Mouse (Mus musculus) heart, postnatal 0 days (tissue): ENCODE data around the gene Itpk1. TPM values are rescaled to one million over a fixed set of nuclear protein-coding genes. Genes with fewer than 3 reads are reported as not detected.
A peak's percentile ranks its signal among the peaks of the same experiment; 100 is the strongest.

ENCODE experiments used
- ATAC-seq: fragments of 200-750 bp; cut with Nextera tagmentation; 2 replicates; pipeline ENCODE4 v1.8.0; 2017; ENCODE audit warnings: low read depth, moderate number of reproducible peaks, moderate library complexity; ENCODE audit not compliant: insufficient read depth
- DNase-seq: peaks from one replicate; pipeline ENCODE4 v3.0.0-alpha.2; 2016; ENCODE audit warnings: low spot score
- H3K27ac ChIP-seq: fragments of 300-500 bp; sonication (generic); 2 replicates; pipeline ENCODE4 v1.5.1; 2014; ENCODE audit warnings: low read depth, mild to moderate bottlenecking
- H3K27me3 ChIP-seq: fragments of 300-500 bp; sonication (generic); 2 replicates; pipeline ENCODE4 v1.6.1; 2014; ENCODE audit warnings: low read length, mixed read lengths; ENCODE audit not compliant: control insufficient read depth, insufficient read depth
- H3K36me3 ChIP-seq: fragments of 300-500 bp; sonication (generic); replicated peaks from 2 replicates; pipeline ENCODE4 v1.6.1; 2014; ENCODE audit warnings: low read length, mixed read lengths; ENCODE audit not compliant: control insufficient read depth, insufficient read depth
- H3K4me1 ChIP-seq: fragments of 300-500 bp; sonication (generic); 2 replicates; pipeline ENCODE4 v1.6.1; 2014; ENCODE audit warnings: antibody characterized with exemption; ENCODE audit not compliant: control insufficient read depth, insufficient read depth
- H3K4me2 ChIP-seq: fragments of 300-500 bp; sonication (generic); 2 replicates; pipeline ENCODE4 v1.6.1; 2014; ENCODE audit warnings: low read depth, mild to moderate bottlenecking, low read length, moderate library complexity
- H3K4me3 ChIP-seq: fragments of 300-500 bp; sonication (generic); 2 replicates; pipeline ENCODE4 v1.5.1; 2014; ENCODE audit warnings: low read depth, low read length
- H3K9ac ChIP-seq: fragments of 300-500 bp; sonication (generic); replicated peaks from 2 replicates; pipeline ENCODE4 v1.6.1; 2014; ENCODE audit warnings: low read depth, low read length, mixed read lengths
- H3K9me3 ChIP-seq: fragments of 300-500 bp; sonication (generic); replicated peaks from 2 replicates; pipeline ENCODE4 v1.6.1; 2016; ENCODE audit warnings: low read length; ENCODE audit not compliant: control insufficient read depth
- CTCF ChIP-seq: IDR thresholded peaks from 2 replicates; pipeline ENCODE4 v1.5.1; 2016; ENCODE audit warnings: antibody characterized with exemption, control low read depth, low read depth
- EP300 ChIP-seq: IDR thresholded peaks from 2 replicates; pipeline ENCODE4 v1.6.1; 2016; ENCODE audit warnings: antibody characterized with exemption, low read depth
- WGBS: fragments of 180-500 bp; shearing (Covaris S2); extraction: QIAGEN DNeasy Blood & Tissue Kit; methylation state at CpG from one replicate; pipeline ENCODE4 v1.1.7; 2014; 5-methylcytosine and 5-hydroxymethylcytosine counted together
- polyA plus RNA-seq: library from polyadenylated mRNA; unstranded; fragments of >200 nt; fragmentation: Nextera tagmentation; extraction: Ambion mirVana; gene quantifications from 2 replicates; pipeline ENCODE4 v1.2.1, GENCODE M21; 2015
- total RNA-seq: library from RNA; depleted of rRNA; stranded (reverse); fragments of >200 nt; gene quantifications from 2 replicates; pipeline ENCODE4 v1.2.3, GENCODE M21; 2014; ENCODE audit warnings: low replicate concordance

The Itpk1 gene
- total and polyA plus RNA-seq, 2 experiments from 2014 or later: 2.6 to 9.4 TPM

DNA sequence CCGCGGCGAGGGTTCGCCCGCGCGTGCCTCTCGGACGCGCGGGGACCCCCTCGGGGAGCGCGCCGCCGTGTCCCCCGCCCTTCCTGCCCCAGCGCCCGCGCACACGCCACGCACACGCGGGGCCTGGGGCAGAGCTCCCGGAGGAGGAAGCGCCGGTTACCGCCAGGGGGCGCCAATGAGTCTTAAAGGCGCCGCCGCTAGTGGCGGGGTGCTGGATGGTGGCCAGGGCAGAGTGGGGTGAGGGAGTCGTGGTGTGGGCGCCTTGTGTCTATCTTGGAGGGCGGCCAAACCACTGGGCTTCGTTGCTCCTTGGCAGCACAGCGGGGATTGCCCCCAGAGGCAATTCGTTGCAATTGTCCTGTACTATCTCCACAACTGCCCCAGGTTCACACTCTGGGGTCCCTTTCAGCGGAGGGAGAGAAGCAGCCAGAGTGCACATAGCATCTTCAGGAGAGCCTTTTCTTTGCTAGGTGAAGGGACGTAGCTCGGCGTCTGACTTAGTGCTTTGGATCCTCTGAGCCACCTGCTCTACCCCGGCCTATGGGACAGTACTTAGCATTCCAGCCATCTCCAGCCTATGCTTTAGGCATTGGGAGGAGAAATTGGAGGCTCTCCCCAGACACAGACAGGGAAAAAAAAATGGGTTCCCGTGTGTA, 614 bp upstream of the Itpk1 start:
- Histone ChIP-seq H3K27ac (peak overlapping the region; percentile 90), H3K9ac (peak overlapping the region; percentile 91), H3K4me3 (peak overlapping the region; percentile 85), H3K27me3 (0 out of 2 replicates have a peak, but pooled peaks cover 8% of the 10 kb centered on the region), H3K9me3 (no peaks in the 10 kb centered on the region), H3K36me3 (no peaks in the 10 kb centered on the region), H3K4me1 (peaks cover 16% of the 10 kb centered on the region), H3K4me2 (peak overlapping the region; percentile 98)
- TF ChIP-seq EP300: no peak
- peak; percentile 78 for TF ChIP-seq CTCF
- peak; percentile 81 for ATAC-seq
- WGBS: 3% methylated on average over 32 of the region's 45 CpGs
- peak; percentile 61 for DNase-seq

DNA sequence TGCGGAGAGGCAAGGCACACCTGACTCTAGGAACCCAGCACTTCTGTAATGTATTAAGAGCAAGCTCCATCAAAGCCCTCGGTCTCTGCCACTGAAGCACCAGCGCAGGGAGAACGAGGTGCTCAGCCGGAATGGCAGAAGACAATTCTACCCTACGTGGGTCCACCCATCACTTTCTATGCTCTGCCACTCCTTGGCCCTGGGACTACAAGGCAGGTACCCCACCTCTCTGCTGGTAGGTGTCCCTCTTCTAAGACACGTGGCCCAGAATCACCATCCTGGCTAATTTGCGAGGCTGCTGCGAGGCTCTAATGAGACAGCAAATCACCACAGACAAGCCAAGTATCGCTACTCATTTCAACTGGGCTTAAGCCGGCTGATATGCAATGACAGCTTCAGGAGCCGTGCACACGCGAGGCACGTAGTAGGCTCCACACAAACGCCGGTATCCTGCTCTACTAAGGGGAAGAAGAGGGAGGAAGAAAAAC, 765 bp downstream of the Itpk1 start:
- Histone ChIP-seq H3K4me1 (peaks cover 16% of the 10 kb centered on the region), H3K9ac (peak overlapping the region; percentile 91), H3K27ac (peak overlapping the region; percentile 8; the same call in 1 of the 2 replicates), H3K4me2 (peak overlapping the region; percentile 98), H3K27me3 (0 out of 2 replicates have a peak, but pooled peaks cover 8% of the 10 kb centered on the region), H3K36me3 (no peaks in the 10 kb centered on the region), H3K4me3 (peak overlapping the region; percentile 85), H3K9me3 (no peaks in the 10 kb centered on the region)
- DNase-seq (no peak), ATAC-seq (no peak)
- no peak for TF ChIP-seq EP300
- no peak for TF ChIP-seq CTCF
- 15% methylated on average over 17 of the region's 17 CpGs for WGBS

DNA sequence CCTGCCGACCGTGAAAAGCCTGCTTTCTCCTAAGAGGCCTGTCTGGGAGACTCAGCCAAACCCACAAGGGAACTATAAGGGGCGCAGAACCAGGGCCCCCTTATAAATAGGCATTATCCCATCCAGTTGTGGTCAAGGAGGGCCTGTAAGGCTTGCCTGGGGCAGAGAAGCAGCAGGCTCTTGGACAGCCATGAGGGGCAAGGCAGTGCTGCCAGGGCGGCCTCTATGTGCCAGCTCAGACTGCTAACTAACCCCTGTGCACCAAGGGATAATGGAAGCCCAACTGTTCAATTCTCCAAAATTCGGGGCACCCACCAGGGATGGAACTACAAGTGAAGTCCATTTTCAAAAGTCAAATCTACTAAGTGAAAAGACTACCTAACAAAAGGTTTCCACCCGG, 1.3 kb downstream of the Itpk1 start:
- Histone ChIP-seq H3K4me2 (peak overlapping the region; percentile 98), H3K9me3 (no peaks in the 10 kb centered on the region), H3K9ac (no peak overlapping the region), H3K4me1 (peaks cover 16% of the 10 kb centered on the region), H3K4me3 (peak overlapping the region; percentile 85), H3K36me3 (no peaks in the 10 kb centered on the region), H3K27ac (peak overlapping the region; percentile 22; the same call in 1 of the 2 replicates), H3K27me3 (0 out of 2 replicates have a peak, but pooled peaks cover 8% of the 10 kb centered on the region)
- no peak for TF ChIP-seq EP300
- TF ChIP-seq CTCF: no peak
- WGBS: 63% methylated on average over 6 of the region's 6 CpGs
- DNase-seq: no peak
- ATAC-seq: no peak

DNA sequence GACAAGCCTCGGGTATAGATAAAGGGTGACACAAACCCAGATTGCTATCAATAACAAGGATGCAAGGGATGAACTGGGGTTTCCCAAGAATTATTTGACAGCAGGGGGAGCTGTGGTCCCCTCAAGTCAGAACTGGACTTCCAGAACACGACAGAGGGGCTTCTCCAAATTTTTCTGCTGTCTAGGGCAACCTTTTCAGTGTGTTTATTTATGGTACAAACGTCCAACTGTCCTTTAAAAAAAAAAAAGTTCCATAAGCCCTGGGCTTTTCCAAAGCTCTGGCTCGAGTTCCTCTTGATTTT, 1.7 kb downstream of the Itpk1 start:
- 18% methylated on average over 4 of the region's 4 CpGs for WGBS
- Histone ChIP-seq H3K27me3 (0 out of 2 replicates have a peak, but pooled peaks cover 8% of the 10 kb centered on the region), H3K9me3 (no peaks in the 10 kb centered on the region), H3K9ac (peak overlapping the region; percentile 16; the same call in 1 of the 2 replicates), H3K27ac (peak overlapping the region; percentile 54; the same call in 1 of the 2 replicates), H3K4me2 (peak overlapping the region; percentile 98), H3K36me3 (no peaks in the 10 kb centered on the region), H3K4me1 (peaks cover 20% of the 10 kb centered on the region), H3K4me3 (peak overlapping the region; percentile 85)
- no peak for ATAC-seq
- TF ChIP-seq CTCF (peak; percentile 26), EP300 (no peak)
- DNase-seq: no peak

DNA sequence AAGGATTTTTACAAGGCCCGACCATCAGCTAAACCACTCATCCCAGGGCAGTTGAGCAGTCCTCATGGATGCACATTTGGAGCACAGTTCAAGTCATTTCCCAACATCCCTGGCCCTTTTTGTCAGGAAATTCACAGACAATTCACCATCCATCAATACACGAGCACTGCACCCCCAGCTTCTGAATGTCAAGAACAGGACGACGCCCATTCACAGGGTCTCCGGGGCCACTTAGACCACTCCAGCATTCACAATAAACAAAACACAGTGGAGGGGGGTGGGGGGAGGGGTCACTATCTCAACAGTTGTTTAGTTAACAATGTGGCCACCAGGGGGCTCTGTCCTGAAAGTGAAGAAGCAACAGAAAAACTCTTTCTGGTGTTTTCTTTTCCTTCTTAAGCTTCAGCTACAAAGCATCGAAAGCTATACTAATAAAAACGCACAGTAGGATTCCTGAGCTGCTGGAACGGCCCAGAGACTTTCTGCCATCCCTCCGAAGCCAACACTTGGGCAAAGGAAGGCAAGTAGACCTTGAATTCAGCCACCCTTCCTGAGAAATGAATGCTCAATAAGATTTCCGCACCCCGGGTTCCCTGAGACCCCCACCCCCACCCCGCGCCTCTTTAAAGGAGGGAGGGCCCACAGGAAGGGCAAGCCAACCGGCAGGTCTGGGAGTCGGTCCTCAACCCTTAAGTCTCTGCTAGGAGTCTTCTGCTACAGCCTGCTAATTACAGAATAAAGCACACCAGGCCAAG, 2.2 kb downstream of the Itpk1 start:
- peaks cover 22% of the 10 kb centered on the region for H3K4me1 ChIP-seq
- no peaks in the 10 kb centered on the region for H3K9me3 ChIP-seq
- peak; percentile 81 for DNase-seq
- peak overlapping the region; percentile 16; the same call in 1 of the 2 replicates for H3K9ac ChIP-seq
- H3K27me3 ChIP-seq: 0 out of 2 replicates have a peak, but pooled peaks cover 8% of the 10 kb centered on the region
- WGBS: 8% methylated on average over 15 of the region's 15 CpGs
- H3K27ac ChIP-seq: peak overlapping the region; percentile 54; the same call in 1 of the 2 replicates
- no peaks in the 10 kb centered on the region for H3K36me3 ChIP-seq
- peak overlapping the region; percentile 85 for H3K4me3 ChIP-seq
- TF ChIP-seq EP300 (no peak), CTCF (peak; percentile 65)
- peak overlapping the region; percentile 98 for H3K4me2 ChIP-seq
- ATAC-seq: no peak
